Mouse (Mus musculus) CH12.LX (cell line): ENCODE measurements at regions not wholly inside any gene's neighbourhood (a gene's known extent, or its start where the extent isn't known, plus 50 kb on each side); places are given as distances from the start of the nearest gene placed in this dataset.

ENCODE experiments used
- DNase-seq: peaks from one replicate; pipeline ENCODE4 v3.0.0-alpha.2; 2013; ENCODE audit errors: extremely low read depth
- H3K27ac ChIP-seq: 2 replicates; pipeline ENCODE4 v1.5.1; 2012; ENCODE audit warnings: low read depth, mild to moderate bottlenecking, control low read depth, moderate library complexity; ENCODE audit not compliant: insufficient read depth
- H3K27me3 ChIP-seq: replicated peaks from 2 replicates; pipeline ENCODE3; 2012; ENCODE audit warnings: inconsistent platforms
- H3K36me3 ChIP-seq, 2 experiments: replicated peaks in 1 of 2; 2 replicates each; pipeline versions ENCODE3 to v1.6.1; 2012; ENCODE audit warnings: inconsistent platforms in 1 of 2, low read length in 1 of 2, mild to moderate bottlenecking in 1 of 2, mixed read lengths in 1 of 2, moderate library complexity in 1 of 2; ENCODE audit not compliant: control insufficient read depth in 1 of 2, insufficient read depth in 1 of 2
- H3K4me1 ChIP-seq, 2 experiments: 2 replicates each; pipeline ENCODE4 v1.6.1; 2012; ENCODE audit warnings: inconsistent platforms in 1 of 2, moderate library complexity in 1 of 2; ENCODE audit not compliant: insufficient read depth in 2 of 2, control insufficient read depth in 1 of 2
- H3K4me2 ChIP-seq: 2 replicates; pipeline ENCODE4 v1.6.1; 2012; ENCODE audit warnings: low read depth, mild to moderate bottlenecking, control low read depth; ENCODE audit not compliant: poor library complexity, insufficient read depth, severe bottlenecking
- H3K4me3 ChIP-seq, 3 experiments: fragments of 150-350 bp in 1 of 3; sonication (generic) in 1 of 3; replicated peaks in 1 of 3; 2 replicates each; pipeline versions ENCODE3 to v1.5.1; 2011 to 2012; ENCODE audit warnings: low read depth in 2 of 3, low read length in 2 of 3, mild to moderate bottlenecking in 2 of 3, moderate library complexity in 2 of 3, control low read depth in 1 of 3, improper control_type of control experiment in 1 of 3, inconsistent platforms in 1 of 3, mixed read lengths in 1 of 3; ENCODE audit not compliant: poor library complexity in 1 of 3
- H3K79me2 ChIP-seq: replicated peaks from 2 replicates; pipeline ENCODE4 v1.6.1; 2012; ENCODE audit warnings: mild to moderate bottlenecking, moderate library complexity; ENCODE audit not compliant: control insufficient read depth, poor library complexity, insufficient read depth, severe bottlenecking; ENCODE audit errors: extremely low read depth
- H3K9ac ChIP-seq: 2 replicates; pipeline ENCODE4 v1.6.1; 2012; ENCODE audit warnings: low read depth, mild to moderate bottlenecking, control low read depth, moderate library complexity; ENCODE audit not compliant: insufficient read depth
- H3K9me3 ChIP-seq: replicated peaks from 2 replicates; pipeline ENCODE3; 2012; ENCODE audit warnings: low read length, inconsistent platforms, mixed read lengths
- CHD1 ChIP-seq: IDR thresholded peaks from 2 replicates; pipeline ENCODE4 v1.6.1; 2012; ENCODE audit warnings: low read depth, low read length, improper control_type of control experiment, inconsistent platforms
- CHD2 ChIP-seq: IDR thresholded peaks from 2 replicates; pipeline ENCODE4 v1.6.1; 2011; ENCODE audit warnings: low read length, improper control_type of control experiment
- EP300 ChIP-seq: IDR thresholded peaks from 2 replicates; pipeline ENCODE4 v1.6.1; 2011; ENCODE audit warnings: low read length, improper control_type of control experiment
- ETS1 ChIP-seq: conservative IDR thresholded peaks from 2 replicates; pipeline ENCODE4 v1.6.1; 2012; ENCODE audit warnings: low read depth, mild to moderate bottlenecking, inconsistent platforms, low read length, improper control_type of control experiment, moderate library complexity
- GABPA ChIP-seq: IDR thresholded peaks from 2 replicates; pipeline ENCODE4 v1.6.1; 2012; ENCODE audit warnings: low read depth, low read length, improper control_type of control experiment, inconsistent platforms; ENCODE audit not compliant: insufficient replicate concordance
- HCFC1 ChIP-seq: IDR thresholded peaks from 2 replicates; pipeline ENCODE4 v1.6.1; 2012; ENCODE audit warnings: low read depth, mild to moderate bottlenecking, inconsistent platforms, low read length, improper control_type of control experiment
- JUND ChIP-seq: conservative IDR thresholded peaks from 2 replicates; pipeline ENCODE4 v1.6.1; 2011; ENCODE audit warnings: low read depth, low read length, improper control_type of control experiment
- KAT2A ChIP-seq: IDR thresholded peaks from 2 replicates; pipeline ENCODE4 v1.6.1; 2012; ENCODE audit warnings: low read length, improper control_type of control experiment, inconsistent platforms; ENCODE audit not compliant: insufficient replicate concordance
- MAX ChIP-seq: IDR thresholded peaks from 2 replicates; pipeline ENCODE4 v1.6.1; 2011; ENCODE audit warnings: low read length, improper control_type of control experiment
- MAZ ChIP-seq: IDR thresholded peaks from 2 replicates; pipeline ENCODE4 v1.6.1; 2012; ENCODE audit warnings: low read depth, mild to moderate bottlenecking, inconsistent platforms, low read length, improper control_type of control experiment, moderate library complexity
- MYC ChIP-seq: IDR thresholded peaks from 2 replicates; pipeline ENCODE4 v1.6.1; 2011; ENCODE audit warnings: low read depth, mild to moderate bottlenecking, improper control_type of control experiment, low read length
- POLR2AphosphoS2 ChIP-seq: IDR thresholded peaks from 2 replicates; pipeline ENCODE4 v1.6.1; 2011; ENCODE audit warnings: low read depth, low read length, improper control_type of control experiment
- TBP ChIP-seq: conservative IDR thresholded peaks from 2 replicates; pipeline ENCODE4 v1.6.1; 2011; ENCODE audit warnings: low read depth, low read length, improper control_type of control experiment
- USF1 ChIP-seq: IDR thresholded peaks from 2 replicates; pipeline ENCODE4 v1.6.1; 2014; ENCODE audit warnings: low read depth, mild to moderate bottlenecking, inconsistent platforms, low read length, improper control_type of control experiment
- USF2 ChIP-seq: conservative IDR thresholded peaks from 2 replicates; pipeline ENCODE4 v1.6.1; 2011; ENCODE audit warnings: low read depth, low read length, improper control_type of control experiment
- dilution Hi-C: fragments of 300-500 bp; cut with MboI; formaldehyde crosslinking; loops from 2 replicates; pipeline ENCODE4 v1.14.3; 2020; ENCODE audit warnings: low sequenced_read_pairs; ENCODE audit not compliant: extremely low pct_unique_long_range_greater_than_20kb, extremely low pct_ligation_motif_present
- in situ Hi-C: fragments of 300-500 bp; cut with MboI; formaldehyde crosslinking; loops from 3 replicates; pipeline ENCODE4 v1.14.3; 2019; ENCODE audit warnings: low sequenced_read_pairs, low pct_ligation_motif_present, low pct_unique_long_range_greater_than_20kb, mixed read lengths

- no peaks in the 10 kb centered on the region for H3K27me3 ChIP-seq
- no peaks in the 10 kb centered on the region for H3K79me2 ChIP-seq
- H3K27ac ChIP-seq: no peak overlapping the region
- no peak overlapping the region for H3K4me2 ChIP-seq
- peaks cover 66% of the 10 kb centered on the region for H3K9me3 ChIP-seq
- H3K4me3 ChIP-seq: no peak overlapping the region
- in situ Hi-C loops (no loop called here), dilution Hi-C loops (no loop called here)
- H3K4me1 ChIP-seq: no peaks in the 10 kb centered on the region
- no peaks in the 10 kb centered on the region for H3K36me3 ChIP-seq
- H3K9ac ChIP-seq: no peak overlapping the region
- TF ChIP-seq KAT2A (no peak), MAX (no peak), MAZ (no peak), JUND (no peak), CHD2 (no peak), HCFC1 (no peak), ETS1 (no peak)
- no peak for DNase-seq
Observed at GRCm38 (mm10) chr1:186465526-186465925, 240.3 kb downstream of the Tgfb2 start.

- no peak overlapping the region for H3K4me3 ChIP-seq
- no peak overlapping the region for H3K27ac ChIP-seq
- peaks cover 62% of the 10 kb centered on the region for H3K9me3 ChIP-seq
- TF ChIP-seq KAT2A (no peak), MYC (no peak), CHD1 (no peak), USF1 (no peak), HCFC1 (no peak)
- TF ChIP-seq, all 38 proteins: peak for 0
- Histone ChIP-seq H3K79me2 (no peaks in the 10 kb centered on the region), H3K4me2 (no peak overlapping the region), H3K9ac (no peak overlapping the region), H3K36me3 (no peaks in the 10 kb centered on the region), H3K27me3 (no peaks in the 10 kb centered on the region), H3K4me1 (no peaks in the 10 kb centered on the region)
- DNase-seq: no peak
- in situ Hi-C loops (no loop called here), dilution Hi-C loops (no loop called here)
Observed at GRCm38 (mm10) chr1:186460742-186461141, 245.0 kb downstream of the Tgfb2 start.

DNA sequence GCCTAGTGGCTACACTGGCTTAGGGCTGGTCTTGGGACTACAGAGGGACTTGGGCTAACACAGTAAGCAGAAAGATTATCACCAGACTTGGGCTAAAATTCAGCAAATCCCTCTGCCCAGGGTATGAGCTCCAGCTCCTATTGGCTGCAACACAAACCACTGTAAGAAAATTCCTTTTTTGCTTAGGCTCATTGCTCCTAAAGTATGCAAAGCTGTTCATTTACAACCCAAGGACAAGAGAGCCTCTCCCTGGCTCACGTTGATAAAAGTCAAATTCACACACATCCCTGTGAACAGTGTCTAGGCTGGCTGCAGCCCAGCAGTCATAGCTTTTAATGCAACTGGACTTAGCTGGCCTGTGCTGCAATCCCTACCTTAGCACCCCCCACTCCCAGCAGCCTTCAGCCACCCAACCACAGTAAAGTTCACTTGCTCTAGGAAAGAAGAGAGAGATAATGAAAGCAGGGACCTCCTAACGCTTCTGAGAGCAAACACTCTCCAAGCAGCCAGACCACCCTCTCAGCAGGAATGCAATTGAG is 247.6 kb downstream of the Tgfb2 start:
- H3K4me1 ChIP-seq: no peaks in the 10 kb centered on the region
- no peaks in the 10 kb centered on the region for H3K79me2 ChIP-seq
- H3K27ac ChIP-seq: no peak overlapping the region
- no peak overlapping the region for H3K4me2 ChIP-seq
- in situ Hi-C loops (no loop called here), dilution Hi-C loops (no loop called here)
- DNase-seq: no peak
- no peak overlapping the region for H3K9ac ChIP-seq
- H3K9me3 ChIP-seq: peaks cover 58% of the 10 kb centered on the region
- no peaks in the 10 kb centered on the region for H3K27me3 ChIP-seq
- no peaks in the 10 kb centered on the region for H3K36me3 ChIP-seq
- no peak overlapping the region for H3K4me3 ChIP-seq
- TF ChIP-seq EP300 (no peak), GABPA (no peak), TBP (no peak), POLR2AphosphoS2 (no peak), USF2 (no peak)
